Mouse (Mus musculus) spleen, adult 2 months (tissue): Measurements from ENCODE around the gene Tmub2. TPM values are rescaled to one million over a fixed set of nuclear protein-coding genes. Genes with fewer than 3 reads are reported as not detected.

Experiments
- DNase-seq, 2 experiments: peaks; one replicate each; pipeline versions ENCODE4 v3.0.0 to v3.0.0-alpha.2; 2012 to 2021; ENCODE audit warnings: low spot score in 2 of 2, low read depth in 1 of 2
- H3K27ac ChIP-seq: fragments of 200-500 bp; 2 replicates; pipeline ENCODE4 v1.5.1; 2012; ENCODE audit warnings: low read length, inconsistent platforms; ENCODE audit not compliant: insufficient read depth
- H3K27me3 ChIP-seq: fragments of 200-500 bp; 2 replicates; pipeline ENCODE4 v1.6.1; 2012; ENCODE audit warnings: mild to moderate bottlenecking, moderate library complexity, low read length, inconsistent platforms; ENCODE audit not compliant: control insufficient read depth, insufficient read depth
- H3K36me3 ChIP-seq: fragments of 200-500 bp; 2 replicates; pipeline ENCODE4 v1.6.1; 2012; ENCODE audit warnings: mild to moderate bottlenecking, low read length, inconsistent platforms; ENCODE audit not compliant: control insufficient read depth, insufficient read depth
- H3K4me1 ChIP-seq: fragments of 200-500 bp; 2 replicates; pipeline ENCODE4 v1.6.1; 2011; ENCODE audit warnings: inconsistent platforms; ENCODE audit not compliant: control insufficient read depth, insufficient read depth, insufficient read length
- H3K4me3 ChIP-seq: fragments of 200-500 bp; 2 replicates; pipeline ENCODE4 v1.5.1; 2011; ENCODE audit warnings: mild to moderate bottlenecking, inconsistent platforms; ENCODE audit not compliant: insufficient read depth, insufficient read length; ENCODE audit errors: extremely low read depth
- CTCF ChIP-seq: fragments of 200-500 bp; IDR thresholded peaks from 2 replicates; pipeline ENCODE4 v1.5.1; 2011; ENCODE audit warnings: mild to moderate bottlenecking, inconsistent platforms; ENCODE audit not compliant: insufficient read depth, insufficient read length, insufficient replicate concordance; ENCODE audit errors: extremely low read depth
- POLR2A ChIP-seq: fragments of 200-500 bp; IDR thresholded peaks from 2 replicates; pipeline ENCODE4 v1.6.1; 2011; ENCODE audit warnings: low read depth, low read length, inconsistent platforms
- WGBS: fragments of 180-500 bp; shearing (Covaris S2); methylation state at CpG from one replicate; pipeline ENCODE4 v1.1.7; 2018; 5-methylcytosine and 5-hydroxymethylcytosine counted together
- polyA plus RNA-seq: library from polyadenylated mRNA; depleted of rRNA; stranded (reverse); fragments of >200 nt; gene quantifications from 2 replicates; pipeline ENCODE4 v1.2.3, GENCODE M21; 2012

The Tmub2 gene
- polyA plus RNA-seq, 1 experiment: 31.6 TPM

- DNase-seq: peak; percentile 55 to 61
- Histone ChIP-seq H3K27me3 (no peaks in the 10 kb centered on the region), H3K4me3 (no peak overlapping the region), H3K4me1 (peaks cover 4% of the 10 kb centered on the region; the same call in 1 of the 2 replicates), H3K36me3 (no peaks in the 10 kb centered on the region), H3K27ac (no peak overlapping the region)
- TF ChIP-seq POLR2A (no peak), CTCF (peak; percentile 18; the same call in 1 of the 2 replicates)
- 7% methylated on average over 1 of the region's 1 CpGs for WGBS
These were observed 15.1 kb downstream of the Tmub2 start for GRCm38 (mm10) chr11:102299839-102300238.

DNA sequence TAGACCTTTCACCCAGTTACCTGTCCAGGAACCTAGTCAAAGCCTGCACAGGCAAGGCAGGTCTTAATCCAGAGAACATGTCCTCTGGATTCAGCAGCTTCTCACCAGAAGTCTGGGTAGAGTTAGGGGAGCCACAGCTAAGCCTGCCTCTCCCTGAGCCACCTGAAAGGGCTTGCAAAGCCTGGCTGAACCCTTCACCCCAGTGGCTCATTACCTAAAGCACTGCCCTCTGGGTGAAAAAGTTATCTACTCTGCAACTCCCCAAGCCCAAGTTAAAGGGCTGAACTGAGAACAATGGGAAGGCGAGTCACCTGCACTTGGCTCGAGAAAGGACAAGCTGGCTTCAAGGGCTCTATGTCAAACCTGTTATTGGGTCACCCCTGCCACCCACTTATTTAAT is 19.4 kb downstream of the Tmub2 start:
- no peaks in the 10 kb centered on the region for H3K27me3 ChIP-seq
- TF ChIP-seq CTCF (no peak), POLR2A (no peak)

GRCm38 (mm10) chr11:102305359-102305758 is 20.6 kb downstream of the Tmub2 start:
- H3K27ac ChIP-seq: no peak overlapping the region
- DNase-seq: no peak
- H3K27me3 ChIP-seq: no peaks in the 10 kb centered on the region
- H3K4me1 ChIP-seq: peaks cover 13% of the 10 kb centered on the region; the same call in 1 of the 2 replicates
- no peak for TF ChIP-seq CTCF
- TF ChIP-seq POLR2A: no peak
- peaks cover 22% of the 10 kb centered on the region for H3K36me3 ChIP-seq
- 67% methylated on average over 3 of the region's 3 CpGs for WGBS
- no peak overlapping the region for H3K4me3 ChIP-seq

More for the DNA sequence above, 19.4 kb downstream of the Tmub2 start:
- no peak for DNase-seq
- H3K4me1 ChIP-seq: peaks cover 3% of the 10 kb centered on the region; the same call in 1 of the 2 replicates
- H3K27ac ChIP-seq: no peak overlapping the region
- no peak overlapping the region for H3K4me3 ChIP-seq
- H3K36me3 ChIP-seq: peaks cover 20% of the 10 kb centered on the region
- 86% methylated on average over 2 of the region's 2 CpGs for WGBS

GRCm38 (mm10) chr11:102308104-102308503 is 23.4 kb downstream of the Tmub2 start:
- peaks cover 17% of the 10 kb centered on the region; the same call in 1 of the 2 replicates for H3K4me1 ChIP-seq
- H3K27me3 ChIP-seq: no peaks in the 10 kb centered on the region
- H3K27ac ChIP-seq: no peak overlapping the region
- no peak for TF ChIP-seq POLR2A
- no peak for TF ChIP-seq CTCF
- no peak for DNase-seq
- 88% methylated on average over 9 of the region's 9 CpGs for WGBS
- H3K36me3 ChIP-seq: peaks cover 31% of the 10 kb centered on the region
- no peak overlapping the region for H3K4me3 ChIP-seq

DNA sequence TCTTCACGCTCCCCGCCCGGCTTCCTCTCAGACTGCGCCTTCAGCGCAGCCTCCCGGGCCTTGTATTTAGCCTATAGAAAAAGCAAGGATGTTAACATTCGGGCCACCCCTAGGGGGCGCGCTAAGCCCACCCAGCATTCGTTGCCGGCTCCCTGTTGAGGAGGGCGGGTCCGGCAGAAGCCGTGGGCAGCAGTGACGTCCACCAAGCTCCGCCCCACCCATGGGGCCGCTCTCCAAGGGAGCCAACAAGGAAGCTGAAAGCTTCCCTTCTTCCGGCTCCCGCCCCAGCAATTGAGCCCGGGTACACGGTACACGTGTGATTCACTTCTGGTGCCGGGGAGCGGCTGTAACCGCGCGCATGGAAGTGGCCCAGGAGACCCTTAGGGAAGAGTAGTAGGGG is 24.2 kb downstream of the Tmub2 start:
- TF ChIP-seq CTCF (peak; percentile 94), POLR2A (no peak)
- no peaks in the 10 kb centered on the region for H3K27me3 ChIP-seq
- peak overlapping the region; percentile 55; the same call in 1 of the 2 replicates for H3K4me3 ChIP-seq
- 1% methylated on average over 27 of the region's 27 CpGs for WGBS
- DNase-seq: peak; percentile 88 to 94
- H3K36me3 ChIP-seq: peaks cover 40% of the 10 kb centered on the region
- peak overlapping the region; percentile 76 for H3K27ac ChIP-seq
- H3K4me1 ChIP-seq: peaks cover 17% of the 10 kb centered on the region; the same call in 1 of the 2 replicates

DNA sequence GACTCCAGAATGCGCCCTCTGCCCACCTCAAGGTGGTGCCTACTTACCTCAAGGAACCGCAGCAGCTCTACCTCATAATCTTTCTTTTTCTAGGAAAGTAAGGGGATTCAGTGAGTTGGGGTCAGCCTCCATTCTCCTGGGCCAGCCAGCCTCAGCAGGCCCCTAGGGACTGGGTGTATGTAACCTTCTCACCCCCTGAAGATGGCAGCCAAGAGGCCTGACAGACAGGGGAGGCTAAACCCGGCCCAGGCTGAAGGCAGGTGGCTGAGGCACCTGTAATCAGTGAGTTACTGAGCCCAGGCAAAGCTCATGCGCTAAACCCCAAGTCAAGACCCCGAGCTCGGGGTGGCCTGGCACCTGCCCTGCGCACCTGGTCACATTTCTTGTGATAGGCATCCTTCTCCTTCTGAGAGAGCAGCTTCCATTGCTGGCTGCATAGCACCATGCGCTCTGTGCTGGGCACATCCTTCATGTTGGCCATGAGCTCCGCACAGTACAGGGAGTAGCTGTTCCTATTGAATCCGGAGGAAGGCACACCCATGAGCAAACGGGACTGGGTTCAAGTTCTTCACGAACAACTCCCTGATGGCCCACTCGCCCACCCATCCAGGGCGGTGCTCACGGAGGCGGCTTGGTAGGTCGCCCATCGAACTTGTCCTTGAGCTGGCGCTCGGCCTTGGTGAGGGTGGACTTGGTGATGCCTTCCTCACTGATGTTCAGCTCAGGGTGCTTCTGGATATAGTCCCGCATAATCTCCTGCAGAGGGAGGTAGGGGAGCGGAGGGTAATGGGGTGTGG is 25.3 kb downstream of the Tmub2 start:
- H3K4me3 ChIP-seq: peak overlapping the region; percentile 55; the same call in 1 of the 2 replicates

More for the DNA sequence above, 25.3 kb downstream of the Tmub2 start:
- Histone ChIP-seq H3K36me3 (peaks cover 46% of the 10 kb centered on the region), H3K27me3 (no peaks in the 10 kb centered on the region), H3K4me1 (peaks cover 17% of the 10 kb centered on the region; the same call in 1 of the 2 replicates), H3K27ac (no peak overlapping the region; the same call in 1 of the 2 replicates)
- 86% methylated on average over 22 of the region's 22 CpGs for WGBS
- DNase-seq: no peak
- TF ChIP-seq CTCF (no peak), POLR2A (no peak; the same call in 1 of the 2 replicates)
